Mouse (Mus musculus): ENCODE measurements at regions not wholly inside any gene's neighbourhood (a gene's known extent, or its start where the extent isn't known, plus 50 kb on each side); places are given as distances from the start of the nearest gene placed in this dataset.

DNA sequence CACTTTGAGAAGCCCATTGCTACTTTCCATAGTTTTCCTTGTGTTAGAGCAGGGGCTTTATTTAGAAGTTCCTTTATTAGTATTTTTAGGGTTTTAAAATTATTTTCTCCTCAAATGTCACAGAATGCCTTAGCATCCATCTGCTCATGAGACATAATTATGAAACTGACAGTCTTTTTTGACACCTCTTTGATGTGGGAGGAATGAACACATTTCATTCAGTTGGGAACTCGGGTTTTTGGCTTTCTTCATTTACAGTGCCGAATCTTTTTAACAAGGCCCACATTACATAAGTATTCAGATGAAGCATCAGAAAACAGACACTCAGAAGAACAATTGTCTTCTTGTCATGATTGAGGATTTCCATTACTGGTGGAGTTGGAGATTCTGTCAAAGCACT lies 843.6 kb downstream of the Lrrtm4 start:
- TF ChIP-seq POLR2A (IDR thresholded peaks at IDR 0.05; ENCODE audit: borderline replicate concordance, extremely low read depth, insufficient read depth, insufficient read length, poor library complexity, severe bottlenecking) (no peak), CTCF (IDR thresholded peaks at IDR 0.05; ENCODE audit: borderline replicate concordance, extremely low read depth, insufficient read depth, insufficient read length) (no peak)
- peak; percentile 64 for DNase-seq (ENCODE audit: low read depth)

DNA sequence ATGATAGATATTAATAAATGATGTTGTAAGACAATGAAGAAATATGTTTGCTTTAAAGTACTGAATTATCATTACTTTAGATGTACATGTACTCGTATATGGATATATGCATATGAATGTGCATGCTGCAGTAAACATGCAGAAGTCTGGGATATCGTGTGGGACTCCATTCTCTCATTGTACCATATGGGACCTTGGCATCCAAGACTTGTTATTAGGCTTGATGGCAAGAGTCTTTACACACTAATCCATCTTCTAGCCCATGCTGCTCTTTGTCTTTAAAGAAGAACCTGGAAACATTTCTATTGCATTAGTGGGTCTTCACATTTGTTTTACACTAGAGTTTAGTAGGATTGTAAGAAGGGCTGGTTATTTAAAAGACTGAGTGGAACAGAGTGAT lies 844.1 kb downstream of the Lrrtm4 start:
- TF ChIP-seq POLR2A (IDR thresholded peaks at IDR 0.05; ENCODE audit: borderline replicate concordance, extremely low read depth, insufficient read depth, insufficient read length, poor library complexity, severe bottlenecking) = no peak
- TF ChIP-seq CTCF (IDR thresholded peaks at IDR 0.05; ENCODE audit: borderline replicate concordance, extremely low read depth, insufficient read depth, insufficient read length) = no peak
- peak; percentile 69 for DNase-seq (ENCODE audit: low read depth)

DNA sequence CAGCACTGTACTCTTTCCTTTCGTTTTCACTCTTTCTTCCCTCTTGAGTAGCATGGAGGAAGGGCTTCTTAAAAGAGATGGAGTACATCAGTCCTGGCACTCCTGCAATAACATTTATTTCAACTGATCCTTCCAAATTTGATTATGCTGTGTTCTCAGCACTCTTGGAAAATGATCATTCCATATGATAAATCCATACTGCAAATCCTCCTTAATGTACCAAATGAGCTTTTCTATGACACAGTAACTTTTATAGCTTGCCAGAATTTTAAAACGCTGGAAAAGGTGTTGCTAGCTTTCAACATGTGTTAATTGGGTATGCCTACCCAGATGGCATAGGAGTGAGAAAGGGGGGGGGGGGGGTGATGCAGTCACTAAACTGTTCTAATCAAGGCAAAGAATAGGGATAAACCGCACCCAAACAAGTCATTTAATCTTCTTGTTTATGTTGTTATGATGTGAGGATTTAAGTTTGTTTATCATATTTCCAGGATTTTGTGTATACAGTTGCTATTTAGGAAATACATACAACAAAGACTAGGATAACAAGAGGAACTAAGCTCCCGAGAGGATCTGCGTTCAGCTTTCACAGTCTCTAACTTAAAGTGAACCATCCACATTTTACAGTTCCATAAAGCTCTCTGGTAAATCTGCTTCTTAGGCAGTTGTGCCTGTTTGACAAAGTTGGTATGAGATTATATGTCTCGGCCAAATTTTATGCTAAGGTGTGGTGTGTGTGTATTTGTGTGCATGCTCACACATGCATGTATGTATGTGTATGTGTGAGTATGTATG lies 847.3 kb downstream of the Lrrtm4 start:
- TF ChIP-seq CTCF (IDR thresholded peaks at IDR 0.05; ENCODE audit: borderline replicate concordance, extremely low read depth, insufficient read depth, insufficient read length) (no peak), POLR2A (IDR thresholded peaks at IDR 0.05; ENCODE audit: borderline replicate concordance, extremely low read depth, insufficient read depth, insufficient read length, poor library complexity, severe bottlenecking) (no peak)
- DNase-seq (ENCODE audit: low read depth) = peak; percentile 88

DNA sequence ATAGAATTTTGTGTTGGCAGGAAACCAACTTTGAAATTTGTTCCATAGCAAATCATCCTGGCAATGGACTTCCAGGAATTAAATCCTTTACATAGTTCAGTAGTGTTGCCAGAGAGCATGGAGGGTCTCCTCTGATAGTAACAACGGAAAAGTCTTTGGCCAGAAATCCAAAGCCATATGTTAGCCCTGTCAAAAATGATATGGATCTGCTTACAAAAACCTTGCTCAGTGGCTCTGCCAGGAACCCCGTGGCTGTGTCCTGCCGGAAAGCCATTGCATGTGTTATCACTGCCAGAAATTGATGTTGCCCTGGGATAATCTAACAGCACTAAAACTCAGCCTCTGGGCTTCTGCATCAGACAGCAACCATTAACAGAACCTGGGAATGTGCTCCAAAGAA lies 866.7 kb downstream of the Lrrtm4 start:
- no peak for TF ChIP-seq CTCF (IDR thresholded peaks at IDR 0.05; ENCODE audit: borderline replicate concordance, extremely low read depth, insufficient read depth, insufficient read length)
- peak; percentile 47 for DNase-seq (ENCODE audit: low read depth)

DNA sequence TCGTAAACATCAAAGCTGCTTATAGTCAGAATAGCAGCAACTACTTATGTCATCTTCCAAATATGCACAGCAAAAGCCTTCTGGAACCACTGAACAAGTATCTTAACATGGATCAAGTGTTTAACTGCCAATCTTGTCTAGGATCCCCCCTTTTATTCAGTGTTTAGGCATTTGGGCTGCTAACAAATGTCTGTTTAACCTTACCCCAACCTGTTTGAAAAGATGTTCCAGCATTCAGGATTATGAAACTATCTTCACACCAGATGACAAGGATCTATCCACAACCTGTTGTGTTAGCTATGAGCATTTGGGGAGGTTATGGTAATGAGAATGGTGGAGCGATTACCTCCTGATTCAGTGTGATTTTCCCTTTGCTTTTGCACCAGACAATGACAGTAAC lies 886.5 kb downstream of the Lrrtm4 start:
- no peak for TF ChIP-seq CTCF (IDR thresholded peaks at IDR 0.05; ENCODE audit: borderline replicate concordance, extremely low read depth, insufficient read depth, insufficient read length)
- no peak for TF ChIP-seq POLR2A (IDR thresholded peaks at IDR 0.05; ENCODE audit: borderline replicate concordance, extremely low read depth, insufficient read depth, insufficient read length, poor library complexity, severe bottlenecking)
- peak; percentile 75 for DNase-seq (ENCODE audit: low read depth)

DNA sequence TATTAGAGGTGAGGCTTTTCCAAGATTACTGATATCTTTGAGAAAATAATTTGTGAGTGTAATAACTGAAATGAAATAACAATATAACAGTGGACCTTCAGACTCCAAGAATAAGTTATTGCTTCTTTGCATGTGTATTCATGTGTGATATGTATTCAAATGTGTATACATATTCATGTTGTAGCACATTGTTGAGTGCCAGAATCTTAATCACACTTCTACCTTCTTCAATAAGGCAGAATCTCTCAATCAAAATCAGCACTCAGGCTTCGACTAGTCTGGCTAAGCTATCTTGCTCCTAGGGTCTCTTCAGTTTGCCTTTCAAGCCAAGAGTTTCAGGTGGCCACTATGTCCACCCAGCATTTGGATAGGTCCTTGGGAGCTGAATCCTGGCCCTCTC lies 911.1 kb downstream of the Lrrtm4 start:
- no peak for TF ChIP-seq CTCF (IDR thresholded peaks at IDR 0.05; ENCODE audit: borderline replicate concordance, extremely low read depth, insufficient read depth, insufficient read length)
- TF ChIP-seq POLR2A (IDR thresholded peaks at IDR 0.05; ENCODE audit: borderline replicate concordance, extremely low read depth, insufficient read depth, insufficient read length, poor library complexity, severe bottlenecking) = no peak
- DNase-seq (ENCODE audit: low read depth) = peak; percentile 62

DNA sequence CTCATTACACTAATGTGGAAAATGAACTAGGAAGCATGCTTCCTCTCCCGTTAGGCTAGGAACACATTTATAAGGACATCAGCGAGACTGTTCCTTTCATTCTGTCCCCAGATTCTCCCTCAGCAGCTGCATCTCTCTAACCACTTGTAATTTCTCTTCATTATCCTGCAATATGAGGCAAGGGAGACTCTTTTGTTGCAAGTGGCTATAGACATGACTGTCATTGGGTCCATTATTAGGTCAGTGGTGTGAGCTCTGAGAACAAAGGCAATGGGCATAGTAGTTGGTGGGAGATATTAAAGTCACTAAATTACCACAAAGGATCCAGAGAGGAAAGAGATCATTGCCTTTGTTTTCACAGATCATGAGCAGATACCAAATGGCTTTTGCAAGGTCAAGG lies 948.3 kb upstream of the Gcfc2 start:
- TF ChIP-seq POLR2A (IDR thresholded peaks at IDR 0.05; ENCODE audit: borderline replicate concordance, extremely low read depth, insufficient read depth, insufficient read length, poor library complexity, severe bottlenecking) (no peak), CTCF (IDR thresholded peaks at IDR 0.05; ENCODE audit: borderline replicate concordance, extremely low read depth, insufficient read depth, insufficient read length) (no peak)
- DNase-seq (ENCODE audit: low read depth) = peak; percentile 50

DNA sequence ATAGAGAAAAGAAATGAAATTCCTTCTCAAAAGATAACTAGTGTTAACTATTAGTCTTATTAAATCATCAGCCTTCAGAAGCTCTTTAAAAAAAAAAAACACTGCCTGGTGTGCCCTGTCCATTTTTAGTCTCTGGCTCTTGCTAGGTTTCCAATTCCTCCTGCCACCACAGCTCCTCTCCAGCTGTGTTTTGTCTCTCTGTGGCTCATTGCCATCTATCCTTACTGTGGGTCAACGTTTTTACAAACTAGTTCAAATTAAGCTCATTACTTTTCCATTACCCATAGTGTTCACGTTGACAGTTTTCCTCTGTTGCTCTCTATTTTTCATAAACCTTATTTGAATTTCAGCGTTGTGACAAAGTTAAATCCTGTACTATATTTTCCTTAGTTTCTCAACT lies 930.0 kb upstream of the Gcfc2 start:
- no peak for DNase-seq (ENCODE audit: low read depth)
- TF ChIP-seq POLR2A (IDR thresholded peaks at IDR 0.05; ENCODE audit: borderline replicate concordance, extremely low read depth, insufficient read depth, insufficient read length, poor library complexity, severe bottlenecking) (no peak), CTCF (IDR thresholded peaks at IDR 0.05; ENCODE audit: borderline replicate concordance, extremely low read depth, insufficient read depth, insufficient read length) (no peak)

DNA sequence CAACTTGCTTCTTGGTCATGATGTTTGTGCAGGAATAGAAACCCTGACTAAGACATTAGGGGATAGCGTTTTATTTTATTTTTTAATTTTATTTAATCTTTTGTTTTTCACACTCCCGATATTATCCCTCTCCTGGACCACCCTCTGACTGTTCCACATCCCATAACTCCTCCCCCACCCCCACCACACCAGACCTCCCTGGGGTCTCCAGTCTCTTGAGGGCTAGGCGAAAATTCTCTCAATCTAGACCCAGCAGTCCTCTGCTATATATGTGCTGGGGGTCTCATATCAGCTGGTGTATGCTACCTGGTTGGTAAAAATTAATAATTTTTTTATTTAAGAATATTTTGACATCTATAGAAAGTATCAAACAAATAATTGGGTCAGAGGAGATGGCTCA lies 898.9 kb upstream of the Gcfc2 start:
- no peak for TF ChIP-seq POLR2A (IDR thresholded peaks at IDR 0.05; ENCODE audit: borderline replicate concordance, extremely low read depth, insufficient read depth, insufficient read length, poor library complexity, severe bottlenecking)
- TF ChIP-seq CTCF (IDR thresholded peaks at IDR 0.05; ENCODE audit: borderline replicate concordance, extremely low read depth, insufficient read depth, insufficient read length) = no peak
- no peak for DNase-seq (ENCODE audit: low read depth)
